In genomic region chr10:128081807-128082476, GRCm38 (mm10) we compare ENCODE assay signal across 8 mouse cellular contexts. TPM values are rescaled to one million over a fixed set of nuclear protein-coding genes. Genes with fewer than 3 reads are reported as not detected.
A peak's percentile ranks its signal among the peaks of the same experiment; 100 is the strongest.
DNase-seq lines count a peak whose midpoint lies in the region; ATAC-seq and TF ChIP-seq lines count a peak whose summit lies in the region.

No protein-coding gene starts in this region.

- no peak for DNase-seq in forebrain, embryonic 11.5 days (ENCODE audit: low spot score)
- DNase-seq in stomach, postnatal 0 days (ENCODE audit: low spot score) = no peak
- DNase-seq in adrenal gland, postnatal 36 days = no peak
- no peak for DNase-seq in frontal cortex, postnatal 14 days (ENCODE audit: low spot score in 2 of 2)
- DNase-seq in gastrocnemius, postnatal 14 days = no peak

- no peak for TF ChIP-seq CTCF in stomach, postnatal 0 days (IDR thresholded peaks at IDR 0.05; ENCODE audit: low read depth)

- no peaks in the 10 kb centered on the region for H3K9me3 ChIP-seq in megakaryocyte, embryonic 14.5 days
- no peaks in the 10 kb centered on the region for H3K9me3 ChIP-seq in forebrain, embryonic 11.5 days (ENCODE audit: control insufficient read depth, low read length)
- H3K9me3 ChIP-seq in limb, embryonic 15.5 days = no peaks in the 10 kb centered on the region
- H3K9me3 ChIP-seq in stomach, postnatal 0 days (ENCODE audit: control insufficient read depth, low read length) = no peaks in the 10 kb centered on the region

- H3K9ac ChIP-seq in forebrain, embryonic 11.5 days (ENCODE audit: low read length) = peak overlapping the region; percentile 67; the same call in 1 of the 2 replicates
- no peak overlapping the region for H3K9ac ChIP-seq in limb, embryonic 15.5 days
- peak overlapping the region; percentile 70 for H3K9ac ChIP-seq in stomach, postnatal 0 days (ENCODE audit: low read length)

- peaks cover 52% of the 10 kb centered on the region for H3K4me1 ChIP-seq in megakaryocyte, embryonic 14.5 days
- H3K4me1 ChIP-seq in forebrain, embryonic 11.5 days (replicated peaks; ENCODE audit: control insufficient read depth, insufficient read depth, low read length) = peaks cover 3% of the 10 kb centered on the region; the same call in 1 of the 2 replicates
- peaks cover 19% of the 10 kb centered on the region for H3K4me1 ChIP-seq in limb, embryonic 15.5 days
- no peaks in the 10 kb centered on the region for H3K4me1 ChIP-seq in stomach, postnatal 0 days (replicated peaks; ENCODE audit: control insufficient read depth, insufficient read depth)

- no peaks in the 10 kb centered on the region for H3K27me3 ChIP-seq in megakaryocyte, embryonic 14.5 days (replicated peaks)
- H3K27me3 ChIP-seq in forebrain, embryonic 11.5 days (ENCODE audit: control insufficient read depth, insufficient read depth, low read length) = no peaks in the 10 kb centered on the region
- no peaks in the 10 kb centered on the region for H3K27me3 ChIP-seq in limb, embryonic 15.5 days
- no peaks in the 10 kb centered on the region for H3K27me3 ChIP-seq in stomach, postnatal 0 days (ENCODE audit: control insufficient read depth, insufficient read depth, low read length)

- H3K36me3 ChIP-seq in megakaryocyte, embryonic 14.5 days (replicated peaks; ENCODE audit: low read length) = peaks cover 43% of the 10 kb centered on the region
- peaks cover 11% of the 10 kb centered on the region for H3K36me3 ChIP-seq in forebrain, embryonic 11.5 days (ENCODE audit: control insufficient read depth, insufficient read depth, low read length)
- H3K36me3 ChIP-seq in limb, embryonic 15.5 days = peaks cover 36% of the 10 kb centered on the region
- peaks cover 15% of the 10 kb centered on the region for H3K36me3 ChIP-seq in stomach, postnatal 0 days (ENCODE audit: control insufficient read depth, insufficient read depth, low read length)

- WGBS in forebrain, embryonic 11.5 days = 73% methylated on average over 6 of the region's 6 CpGs
- 43% methylated on average over 6 of the region's 6 CpGs for WGBS in limb, embryonic 15.5 days
- WGBS in stomach, postnatal 0 days = 34% methylated on average over 6 of the region's 6 CpGs

- peak overlapping the region; percentile 92 for H3K4me3 ChIP-seq in megakaryocyte, embryonic 14.5 days (replicated peaks)
- H3K4me3 ChIP-seq in forebrain, embryonic 11.5 days (ENCODE audit: low read depth, low read length) = peak overlapping the region; percentile 97
- peak overlapping the region; percentile 94 for H3K4me3 ChIP-seq in limb, embryonic 15.5 days
- peak overlapping the region; percentile 60 for H3K4me3 ChIP-seq in stomach, postnatal 0 days (ENCODE audit: low read depth, low read length)

- intact Hi-C loops in gastrocnemius, postnatal 14 days (cut with DNase I; ENCODE audit: low total_unique reads) = no loop called here

- H3K27ac ChIP-seq in forebrain, embryonic 11.5 days (ENCODE audit: low read depth, low read length) = no peak overlapping the region
- H3K27ac ChIP-seq in limb, embryonic 15.5 days = no peak overlapping the region
- peak overlapping the region; percentile 81; the same call in 1 of the 2 replicates for H3K27ac ChIP-seq in stomach, postnatal 0 days (replicated peaks)

- TF ChIP-seq EP300 in stomach, postnatal 0 days (optimal IDR thresholded peaks at IDR 0.05) = no peak

- H3K4me2 ChIP-seq in forebrain, embryonic 11.5 days (ENCODE audit: low read depth, low read length, severe bottlenecking) = peak overlapping the region; percentile 73
- peak overlapping the region; percentile 63 for H3K4me2 ChIP-seq in limb, embryonic 15.5 days
- H3K4me2 ChIP-seq in stomach, postnatal 0 days (replicated peaks; ENCODE audit: low read depth) = peak overlapping the region; percentile 71

- no peak for ATAC-seq in megakaryocyte, adult 5-6 weeks (ENCODE audit: poor library complexity, severe bottlenecking)
- no peak for ATAC-seq in forebrain, embryonic 11.5 days (replicated peaks; ENCODE audit: low FRiP score)
- ATAC-seq in limb, embryonic 15.5 days (ENCODE audit: insufficient number of reproducible peaks, low FRiP score, low TSS enrichment, low read depth) = no peak
- no peak for ATAC-seq in stomach, postnatal 0 days (ENCODE audit: low FRiP score, low TSS enrichment)

RNA-seq across cellular contexts. Expression of gene Atp5b, which starts 1.1 kb away (rescaled TPM):
- 796 and 843 TPM in 2 replicates for polyA plus RNA-seq in megakaryocyte, embryonic 14.5 days (2012; ENCODE audit: insufficient read depth, low replicate concordance)
- total RNA-seq in megakaryocyte, adult 5-6 weeks (2015) = 902 and 936 TPM in 2 replicates
- total RNA-seq in megakaryocyte, adult 5-6 weeks (2017) = 1,533 and 1,600 TPM in 2 replicates
- 2,200 and 2,324 TPM in 2 replicates for polyA plus RNA-seq in forebrain, embryonic 11.5 days (2014; fragmentation: Nextera tagmentation; extraction: Ambion mirVana)
- 1,886 and 2,113 TPM in 2 replicates for polyA plus RNA-seq in limb, embryonic 15.5 days (2015; fragmentation: Nextera tagmentation; extraction: Ambion mirVana)
- 2,044 and 2,075 TPM in 2 replicates for polyA plus RNA-seq in stomach, postnatal 0 days (2015; fragmentation: Nextera tagmentation; extraction: Ambion mirVana)
- total RNA-seq in adrenal gland, postnatal 36 days (2021) = 1,000 to 10,000 TPM; 2,942 to 3,172 TPM
- total RNA-seq in gastrocnemius, postnatal 14 days (2021) = 1,000 to 10,000 TPM; 3,648 to 4,448 TPM

RNA-seq across cellular contexts. Expression of gene Baz2a, which starts 9.4 kb away (rescaled TPM):
- 6.9 and 16.7 TPM in 2 replicates for polyA plus RNA-seq in megakaryocyte, embryonic 14.5 days (2012; ENCODE audit: insufficient read depth, low replicate concordance)
- 51.3 and 53.5 TPM in 2 replicates for total RNA-seq in megakaryocyte, adult 5-6 weeks (2015)
- 21.3 and 27.4 TPM in 2 replicates for total RNA-seq in megakaryocyte, adult 5-6 weeks (2017)
- 20.9 and 21.9 TPM in 2 replicates for polyA plus RNA-seq in forebrain, embryonic 11.5 days (2014; fragmentation: Nextera tagmentation; extraction: Ambion mirVana)
- 10.4 TPM in 2 replicates for polyA plus RNA-seq in limb, embryonic 15.5 days (2015; fragmentation: Nextera tagmentation; extraction: Ambion mirVana)
- polyA plus RNA-seq in stomach, postnatal 0 days (2015; fragmentation: Nextera tagmentation; extraction: Ambion mirVana) = 5.5 and 7.9 TPM in 2 replicates
- total RNA-seq in adrenal gland, postnatal 36 days (2021) = 10 to 100 TPM; 43.6 to 50.3 TPM
- 10 to 100 TPM; 15.2 to 15.6 TPM for total RNA-seq in gastrocnemius, postnatal 14 days (2021)

RNA-seq across cellular contexts. Expression of gene Ptges3, which starts 23.2 kb away (rescaled TPM):
- 77.9 and 96.2 TPM in 2 replicates for polyA plus RNA-seq in megakaryocyte, embryonic 14.5 days (2012; ENCODE audit: insufficient read depth, low replicate concordance)
- 118 and 120 TPM in 2 replicates for total RNA-seq in megakaryocyte, adult 5-6 weeks (2015)
- 140 and 162 TPM in 2 replicates for total RNA-seq in megakaryocyte, adult 5-6 weeks (2017)
- polyA plus RNA-seq in forebrain, embryonic 11.5 days (2014; fragmentation: Nextera tagmentation; extraction: Ambion mirVana) = 638 and 692 TPM in 2 replicates
- 402 and 459 TPM in 2 replicates for polyA plus RNA-seq in limb, embryonic 15.5 days (2015; fragmentation: Nextera tagmentation; extraction: Ambion mirVana)
- polyA plus RNA-seq in stomach, postnatal 0 days (2015; fragmentation: Nextera tagmentation; extraction: Ambion mirVana) = 297 and 316 TPM in 2 replicates
- total RNA-seq in adrenal gland, postnatal 36 days (2021) = 100 to 1,000 TPM; 182 to 237 TPM
- 10 to 100 TPM; 54.4 to 60.8 TPM for total RNA-seq in gastrocnemius, postnatal 14 days (2021)

RNA-seq across cellular contexts. Expression of gene Naca, which starts 46.6 kb away (rescaled TPM):
- 24.2 and 146 TPM in 2 replicates for polyA plus RNA-seq in megakaryocyte, embryonic 14.5 days (2012; ENCODE audit: insufficient read depth, low replicate concordance)
- total RNA-seq in megakaryocyte, adult 5-6 weeks (2015) = 699 and 796 TPM in 2 replicates
- total RNA-seq in megakaryocyte, adult 5-6 weeks (2017) = 1,510 and 1,709 TPM in 2 replicates
- 855 and 939 TPM in 2 replicates for polyA plus RNA-seq in forebrain, embryonic 11.5 days (2014; fragmentation: Nextera tagmentation; extraction: Ambion mirVana)
- 697 and 704 TPM in 2 replicates for polyA plus RNA-seq in limb, embryonic 15.5 days (2015; fragmentation: Nextera tagmentation; extraction: Ambion mirVana)
- 618 and 628 TPM in 2 replicates for polyA plus RNA-seq in stomach, postnatal 0 days (2015; fragmentation: Nextera tagmentation; extraction: Ambion mirVana)
- 100 to 1,000 TPM; 638 to 655 TPM for total RNA-seq in adrenal gland, postnatal 36 days (2021)
- total RNA-seq in gastrocnemius, postnatal 14 days (2021) = 100 to 1,000 TPM; 402 to 437 TPM
